Mouse (Mus musculus) ES-Bruce4 (cell line): Measurements from ENCODE around the gene Hist1h4k. TPM values are rescaled to one million over a fixed set of nuclear protein-coding genes. Genes with fewer than 3 reads are reported as not detected.

ENCODE experiments used
- H3K27ac ChIP-seq: 2 replicates; pipeline ENCODE4 v1.5.1; 2012; ENCODE audit warnings: low read length, inconsistent platforms; ENCODE audit not compliant: insufficient read depth
- H3K27me3 ChIP-seq: 2 replicates; pipeline ENCODE4 v1.6.1; 2012; ENCODE audit warnings: mild to moderate bottlenecking, low read length, inconsistent platforms; ENCODE audit not compliant: control insufficient read depth, poor library complexity, insufficient read depth, severe bottlenecking
- H3K36me3 ChIP-seq: 2 replicates; pipeline ENCODE4 v1.6.1; 2012; ENCODE audit warnings: inconsistent platforms, mild to moderate bottlenecking, low read length, moderate library complexity; ENCODE audit not compliant: control insufficient read depth, poor library complexity, insufficient read depth, severe bottlenecking
- H3K4me1 ChIP-seq: one replicate; pipeline ENCODE4 v1.8.1; 2011; ENCODE audit warnings: low read length; ENCODE audit not compliant: control insufficient read depth, insufficient read depth
- H3K4me3 ChIP-seq: 2 replicates; pipeline ENCODE4 v1.5.1; 2011; ENCODE audit warnings: low read depth, mild to moderate bottlenecking, low read length
- H3K9ac ChIP-seq: 2 replicates; pipeline ENCODE4 v1.6.1; 2012; ENCODE audit warnings: low read depth, mild to moderate bottlenecking, inconsistent platforms; ENCODE audit not compliant: poor library complexity, severe bottlenecking
- H3K9me3 ChIP-seq: replicated peaks from 2 replicates; pipeline ENCODE4 v1.6.1; 2012; ENCODE audit warnings: mild to moderate bottlenecking, low read length, inconsistent platforms; ENCODE audit not compliant: control insufficient read depth, poor library complexity, insufficient read depth, severe bottlenecking
- CTCF ChIP-seq: IDR thresholded peaks from one replicate; pipeline ENCODE4 v1.8.1; 2011; ENCODE audit warnings: low read depth, low read length
- EP300 ChIP-seq: IDR thresholded peaks from 2 replicates; pipeline ENCODE4 v1.6.1; 2011; ENCODE audit warnings: low read depth, low read length; ENCODE audit not compliant: insufficient read depth
- POLR2A ChIP-seq: IDR thresholded peaks from one replicate; pipeline ENCODE4 v1.8.1; 2011; ENCODE audit warnings: low read length; ENCODE audit not compliant: insufficient read depth
- polyA plus RNA-seq: library from polyadenylated mRNA; stranded (reverse); fragments of >200 nt; gene quantifications from 2 replicates; pipeline ENCODE4 v1.2.4, GENCODE M21; 2011; ENCODE audit warnings: low read depth; ENCODE audit not compliant: missing spikeins, insufficient read depth, insufficient read length

The Hist1h4k gene
- polyA plus RNA-seq, 1 experiment: 17.1 TPM

DNA sequence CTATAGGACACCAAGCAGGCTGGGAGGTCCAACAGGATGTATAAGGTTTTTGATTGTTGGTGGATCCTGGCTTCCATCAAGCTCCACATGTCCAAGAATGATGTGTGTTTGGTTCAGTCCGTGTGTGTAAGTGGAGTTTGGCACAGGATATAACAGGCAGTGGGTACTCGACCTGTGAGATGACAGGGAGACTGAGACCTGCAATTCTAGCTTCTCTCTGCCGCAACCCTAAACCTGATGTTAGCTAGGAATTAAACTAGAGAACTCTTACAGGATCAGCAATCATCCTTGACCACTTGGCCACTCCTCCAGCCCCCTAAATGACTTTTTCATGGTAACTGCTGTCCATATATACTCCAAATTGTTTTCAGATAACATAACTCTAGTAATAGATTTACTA, 2.1 kb upstream of the Hist1h4k start:
- H3K9me3 ChIP-seq: no peaks in the 10 kb centered on the region
- H3K4me3 ChIP-seq: peak overlapping the region; percentile 12; the same call in 1 of the 2 replicates
- H3K27ac ChIP-seq: peak overlapping the region; percentile 61
- H3K9ac ChIP-seq: peak overlapping the region; percentile 73
- H3K36me3 ChIP-seq: peaks cover 5% of the 10 kb centered on the region
- no peaks in the 10 kb centered on the region for H3K27me3 ChIP-seq
- H3K4me1 ChIP-seq: no peaks in the 10 kb centered on the region
- TF ChIP-seq POLR2A (no peak), CTCF (no peak), EP300 (no peak)

DNA sequence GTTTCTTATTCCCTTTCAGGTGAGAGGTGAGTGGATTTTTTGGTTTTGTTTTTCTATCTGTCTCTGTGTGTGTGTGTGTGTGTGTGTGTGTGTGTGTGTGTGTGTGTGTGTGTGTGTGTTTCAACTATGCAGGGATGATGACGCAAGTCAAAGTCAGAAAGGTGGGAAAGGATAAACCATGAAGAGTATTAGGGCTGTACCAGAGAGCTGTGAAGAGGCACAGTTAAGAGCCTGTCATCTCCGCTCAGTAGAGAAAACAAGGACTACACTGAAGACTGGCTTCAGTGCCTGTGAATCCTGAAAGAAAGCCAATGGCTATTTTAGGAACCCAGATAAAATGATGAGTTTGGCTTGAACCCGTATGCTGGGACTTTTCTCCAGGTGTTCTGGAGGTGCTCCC, 1.5 kb upstream of the Hist1h4k start:
- Histone ChIP-seq H3K9ac (peak overlapping the region; percentile 73; the same call in 1 of the 2 replicates), H3K27me3 (no peaks in the 10 kb centered on the region), H3K4me3 (no peak overlapping the region)

DNA sequence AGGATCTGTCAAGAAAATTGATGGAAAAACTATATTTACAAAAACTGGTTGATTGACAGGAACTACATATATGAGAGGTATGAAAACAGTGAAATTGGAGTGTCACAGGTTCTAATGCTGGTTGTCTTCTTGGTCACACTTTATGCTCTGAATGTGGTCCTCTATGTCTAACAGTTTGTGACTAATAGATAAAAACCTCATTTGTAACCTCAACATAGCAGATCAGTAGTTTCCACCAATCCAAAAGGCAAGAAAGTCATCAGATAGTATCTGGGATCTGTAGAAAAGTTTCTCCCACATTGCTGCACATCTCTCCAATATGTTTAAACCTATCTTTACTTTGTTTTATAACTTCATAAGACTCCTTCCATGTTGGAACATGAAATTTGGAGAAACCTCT, 1.1 kb upstream of the Hist1h4k start:
- Histone ChIP-seq H3K4me3 (no peak overlapping the region), H3K9me3 (no peaks in the 10 kb centered on the region), H3K4me1 (no peaks in the 10 kb centered on the region), H3K27me3 (no peaks in the 10 kb centered on the region), H3K9ac (no peak overlapping the region), H3K36me3 (peaks cover 5% of the 10 kb centered on the region), H3K27ac (no peak overlapping the region)
- TF ChIP-seq EP300: no peak
- no peak for TF ChIP-seq CTCF
- no peak for TF ChIP-seq POLR2A

More for the DNA sequence above, 1.5 kb upstream of the Hist1h4k start:
- no peaks in the 10 kb centered on the region for H3K9me3 ChIP-seq
- H3K27ac ChIP-seq: no peak overlapping the region; the same call in 1 of the 2 replicates
- peaks cover 5% of the 10 kb centered on the region for H3K36me3 ChIP-seq
- no peaks in the 10 kb centered on the region for H3K4me1 ChIP-seq
- TF ChIP-seq POLR2A (no peak), CTCF (no peak), EP300 (no peak)

DNA sequence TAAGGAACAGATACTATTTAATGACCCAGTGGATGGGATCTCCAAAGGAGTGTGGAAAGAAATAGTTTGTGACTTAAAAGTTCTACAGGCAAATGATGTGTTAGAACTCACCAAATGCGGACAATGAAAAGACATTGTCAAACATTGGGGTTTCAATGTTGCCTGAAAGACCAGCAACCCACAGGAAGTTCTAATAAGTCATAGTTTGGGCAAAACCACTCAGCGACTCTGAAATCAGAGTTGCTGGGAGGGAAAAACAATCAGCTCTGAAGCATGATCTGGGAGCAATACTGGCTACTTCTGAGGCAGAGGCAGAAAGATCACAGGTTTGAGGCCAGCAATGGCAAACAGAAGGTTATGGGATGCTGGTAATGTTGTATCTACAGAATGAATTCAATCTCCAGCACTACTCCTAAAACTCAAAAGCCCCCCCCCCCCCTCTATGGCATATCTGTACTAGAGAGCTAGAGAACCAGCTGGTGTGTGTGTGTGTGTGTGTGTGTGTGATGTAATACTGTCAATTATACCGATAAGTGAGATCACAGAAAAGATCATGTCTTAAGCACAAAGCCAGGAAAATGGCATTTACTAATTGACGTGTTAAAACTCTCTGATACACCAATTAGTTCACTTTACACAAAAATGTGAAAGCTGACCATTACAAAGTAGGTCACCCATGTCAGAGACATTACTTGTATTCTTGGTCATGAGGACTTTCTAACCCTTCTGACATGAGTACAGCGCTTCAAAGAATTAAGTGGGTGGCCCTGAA, 732 bp downstream of the Hist1h4k start:
- H3K4me3 ChIP-seq: peak overlapping the region; percentile 83
- H3K9me3 ChIP-seq: no peaks in the 10 kb centered on the region
- no peaks in the 10 kb centered on the region for H3K27me3 ChIP-seq
- TF ChIP-seq CTCF (no peak), POLR2A (no peak), EP300 (no peak)
- peak overlapping the region; percentile 96 for H3K9ac ChIP-seq
- no peaks in the 10 kb centered on the region for H3K4me1 ChIP-seq
- peak overlapping the region; percentile 92 for H3K27ac ChIP-seq
- H3K36me3 ChIP-seq: peaks cover 5% of the 10 kb centered on the region

DNA sequence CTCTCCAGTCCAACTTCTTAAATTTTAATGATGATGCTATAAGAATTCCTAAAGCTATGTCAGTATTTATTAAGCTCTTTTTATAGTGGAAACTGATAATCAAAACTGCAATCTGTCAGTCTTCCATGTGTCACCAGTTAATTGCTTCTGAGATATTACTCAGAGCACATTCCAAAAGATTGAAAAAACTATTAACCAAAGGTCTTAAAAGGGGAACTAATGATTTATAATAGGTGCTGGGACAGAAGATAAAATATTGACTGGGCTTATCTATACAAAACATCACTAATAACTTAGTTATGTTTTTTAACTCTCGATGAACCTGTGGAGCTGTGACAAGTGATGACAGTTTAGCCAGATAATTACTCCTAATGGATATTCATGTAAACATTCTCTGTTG, 5.3 kb downstream of the Hist1h4k start:
- no peaks in the 10 kb centered on the region for H3K27me3 ChIP-seq
- H3K4me1 ChIP-seq: no peaks in the 10 kb centered on the region
- H3K36me3 ChIP-seq: peaks cover 5% of the 10 kb centered on the region
- TF ChIP-seq CTCF (no peak), POLR2A (no peak), EP300 (no peak)
- H3K4me3 ChIP-seq: no peak overlapping the region
- no peak overlapping the region for H3K27ac ChIP-seq
- H3K9me3 ChIP-seq: no peaks in the 10 kb centered on the region
- H3K9ac ChIP-seq: no peak overlapping the region
